Mouse (Mus musculus): Measurements from ENCODE around the gene Pkdcc. TPM values are rescaled to one million over a fixed set of nuclear protein-coding genes. Genes with fewer than 3 reads are reported as not detected.

The Pkdcc gene
- polyA plus RNA-seq, 1 experiment from 2014 or later, result 10.8 TPM

- Histone ChIP-seq H3K4me1 (peaks cover 30% of the 10 kb centered on the region), H3K36me3 (peaks cover 10% of the 10 kb centered on the region), H3K9me3 (no peaks in the 10 kb centered on the region), H3K27me3 (replicated peaks) (no peaks in the 10 kb centered on the region), H3K9ac (no peak overlapping the region), H3K4me3 (no peak overlapping the region), H3K27ac (no peak overlapping the region), H3K4me2 (replicated peaks) (no peak overlapping the region)
- 77% methylated on average over 8 of the region's 8 CpGs for WGBS
- no peak for ATAC-seq (ENCODE audit: low FRiP score, low read depth)
Observed at GRCm38 (mm10) chr17:83226395-83226986, 11.4 kb downstream of the Pkdcc start.

- no peak overlapping the region for H3K9ac ChIP-seq
- no peaks in the 10 kb centered on the region for H3K27me3 ChIP-seq (replicated peaks)
- no peak for ATAC-seq (ENCODE audit: low FRiP score, low read depth)
- no peak overlapping the region for H3K27ac ChIP-seq
- H3K9me3 ChIP-seq, result no peaks in the 10 kb centered on the region
- H3K4me3 ChIP-seq, result no peak overlapping the region
- WGBS, result 61% methylated on average over 11 of the region's 11 CpGs
- H3K4me1 ChIP-seq, result no peaks in the 10 kb centered on the region
- no peak overlapping the region for H3K4me2 ChIP-seq (replicated peaks)
- no peaks in the 10 kb centered on the region for H3K36me3 ChIP-seq
Observed at GRCm38 (mm10) chr17:83231357-83231756, 16.3 kb downstream of the Pkdcc start.

DNA sequence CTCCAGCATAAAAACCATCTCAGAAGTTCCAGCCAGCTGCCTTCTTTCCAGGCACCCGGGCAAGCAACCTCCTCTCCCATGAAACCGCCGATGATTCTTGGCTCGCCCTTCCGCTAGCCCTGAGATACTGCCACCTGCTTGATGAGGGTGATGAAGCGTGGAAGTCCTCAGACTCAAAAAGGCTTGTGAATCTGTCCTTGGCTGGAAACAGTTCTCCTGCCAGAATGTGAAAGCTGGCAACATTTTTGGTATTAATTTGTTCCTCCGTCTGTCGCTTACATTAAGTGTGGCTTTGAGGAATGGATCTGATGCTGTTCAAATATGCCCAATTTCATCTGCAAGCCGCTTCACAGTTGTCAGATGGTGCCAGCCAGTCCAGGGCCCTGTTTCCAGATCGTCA, 20.1 kb downstream of the Pkdcc start:
- Histone ChIP-seq H3K4me3 (no peak overlapping the region), H3K27ac (no peak overlapping the region), H3K9ac (no peak overlapping the region), H3K9me3 (no peaks in the 10 kb centered on the region), H3K4me1 (peaks cover 6% of the 10 kb centered on the region; the same call in 1 of the 2 replicates), H3K27me3 (replicated peaks) (0 out of 2 replicates have a peak, but pooled peaks cover 4% of the 10 kb centered on the region), H3K36me3 (no peaks in the 10 kb centered on the region), H3K4me2 (replicated peaks) (no peak overlapping the region)
- 89% methylated on average over 10 of the region's 10 CpGs for WGBS
- no peak for ATAC-seq (ENCODE audit: low FRiP score, low read depth)

GRCm38 (mm10) chr17:83236202-83236601, 21.1 kb downstream of the Pkdcc start:
- H3K9ac ChIP-seq, result no peak overlapping the region
- no peak overlapping the region for H3K4me3 ChIP-seq
- peaks cover 6% of the 10 kb centered on the region; the same call in 1 of the 2 replicates for H3K4me1 ChIP-seq
- H3K27ac ChIP-seq, result no peak overlapping the region
- ATAC-seq (ENCODE audit: low FRiP score, low read depth), result no peak
- H3K27me3 ChIP-seq (replicated peaks), result 0 out of 2 replicates have a peak, but pooled peaks cover 4% of the 10 kb centered on the region
- no peaks in the 10 kb centered on the region for H3K36me3 ChIP-seq
- WGBS, result 80% methylated on average over 8 of the region's 8 CpGs
- no peak overlapping the region for H3K4me2 ChIP-seq (replicated peaks)
- no peaks in the 10 kb centered on the region for H3K9me3 ChIP-seq

- no peak overlapping the region for H3K9ac ChIP-seq
- H3K9me3 ChIP-seq, result no peaks in the 10 kb centered on the region
- whole genome bisulfite sequencing, result 62% methylated on average over 16 of the region's 16 CpGs
- 0 out of 2 replicates have a peak, but pooled peaks cover 4% of the 10 kb centered on the region for H3K27me3 ChIP-seq (replicated peaks)
- no peak overlapping the region for H3K4me3 ChIP-seq
- peaks cover 6% of the 10 kb centered on the region; the same call in 1 of the 2 replicates for H3K4me1 ChIP-seq
- H3K27ac ChIP-seq, result no peak overlapping the region
- H3K36me3 ChIP-seq, result no peaks in the 10 kb centered on the region
- ATAC-seq (ENCODE audit: low FRiP score, low read depth), result 0 out of 2 replicates have a peak, but pooled peaks have one; percentile 50
- no peak overlapping the region for H3K4me2 ChIP-seq (replicated peaks)
Observed at GRCm38 (mm10) chr17:83238123-83239058, 23.3 kb downstream of the Pkdcc start.

- no peaks in the 10 kb centered on the region for H3K36me3 ChIP-seq
- no peak overlapping the region for H3K4me3 ChIP-seq
- no peak overlapping the region for H3K27ac ChIP-seq
- H3K9me3 ChIP-seq, result no peaks in the 10 kb centered on the region
- peaks cover 7% of the 10 kb centered on the region; the same call in 1 of the 2 replicates for H3K4me1 ChIP-seq
- H3K4me2 ChIP-seq (replicated peaks), result no peak overlapping the region
- no peak for ATAC-seq (ENCODE audit: low FRiP score, low read depth)
- no peak overlapping the region for H3K9ac ChIP-seq
- 83% methylated on average over 1 of the region's 1 CpGs for WGBS
- H3K27me3 ChIP-seq (replicated peaks), result no peaks in the 10 kb centered on the region
Observed at GRCm38 (mm10) chr17:83244502-83244901, 29.4 kb downstream of the Pkdcc start.

GRCm38 (mm10) chr17:83245460-83245859, 30.4 kb downstream of the Pkdcc start:
- Histone ChIP-seq H3K27ac (no peak overlapping the region), H3K27me3 (replicated peaks) (no peaks in the 10 kb centered on the region), H3K36me3 (no peaks in the 10 kb centered on the region), H3K4me3 (no peak overlapping the region), H3K4me1 (peaks cover 7% of the 10 kb centered on the region; the same call in 1 of the 2 replicates), H3K4me2 (replicated peaks) (no peak overlapping the region), H3K9me3 (no peaks in the 10 kb centered on the region), H3K9ac (no peak overlapping the region)
- 82% methylated on average over 3 of the region's 3 CpGs for WGBS
- ATAC-seq (ENCODE audit: low FRiP score, low read depth), result no peak

DNA sequence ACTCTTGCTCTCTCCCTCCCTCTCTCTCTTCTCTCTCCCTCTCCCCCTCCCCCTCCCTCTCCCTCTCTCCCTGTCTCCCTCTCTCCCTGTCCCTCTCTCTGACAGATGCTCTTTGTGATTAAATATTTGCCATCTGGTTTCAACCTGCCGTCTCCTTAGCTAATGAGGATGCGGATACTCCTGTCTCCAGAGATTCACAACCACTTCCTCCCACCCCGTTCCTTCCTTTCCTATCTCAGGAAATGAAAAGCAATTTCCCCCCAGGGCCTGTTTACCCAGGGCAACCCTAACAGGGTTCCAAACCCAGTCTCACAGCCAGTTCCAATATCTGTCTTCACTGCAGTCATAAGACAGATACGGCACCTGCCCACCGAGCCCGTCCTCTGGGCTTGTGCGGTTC, 31.0 kb downstream of the Pkdcc start:
- WGBS, result 47% methylated on average over 7 of the region's 7 CpGs
- 0 out of 2 replicates have a peak, but pooled peaks have one; percentile 54 for ATAC-seq (ENCODE audit: low FRiP score, low read depth)

DNA sequence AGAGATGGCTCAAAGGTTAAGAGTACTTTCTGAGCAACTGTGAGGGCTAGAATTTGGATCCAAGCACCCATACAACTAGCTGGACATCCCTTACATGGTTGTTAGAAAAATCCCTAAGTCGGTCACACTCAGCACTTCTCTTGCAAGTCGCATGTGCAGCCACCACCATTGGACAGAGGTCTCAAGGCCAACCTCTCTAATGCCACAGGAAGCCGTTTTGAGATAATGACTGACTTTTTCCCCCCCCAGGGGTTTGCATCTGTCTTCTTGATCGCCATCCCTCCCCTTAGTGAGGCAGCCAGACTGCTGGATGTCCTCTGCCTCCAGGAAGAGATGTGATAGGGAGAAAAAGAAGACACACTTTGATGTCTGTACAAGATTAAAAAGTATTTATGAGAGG, 32.1 kb downstream of the Pkdcc start:
- WGBS, result 60% methylated on average over 4 of the region's 4 CpGs
- ATAC-seq (ENCODE audit: low FRiP score, low read depth), result no peak

More for the DNA sequence above, 31.0 kb downstream of the Pkdcc start:
- no peaks in the 10 kb centered on the region for H3K27me3 ChIP-seq (replicated peaks)
- peaks cover 7% of the 10 kb centered on the region; the same call in 1 of the 2 replicates for H3K4me1 ChIP-seq
- no peaks in the 10 kb centered on the region for H3K9me3 ChIP-seq
- no peaks in the 10 kb centered on the region for H3K36me3 ChIP-seq
- H3K4me3 ChIP-seq, result no peak overlapping the region
- no peak overlapping the region for H3K27ac ChIP-seq
- H3K4me2 ChIP-seq (replicated peaks), result no peak overlapping the region
- H3K9ac ChIP-seq, result no peak overlapping the region

GRCm38 (mm10) chr17:83248467-83248866, 33.4 kb downstream of the Pkdcc start:
- no peak for ATAC-seq (ENCODE audit: low FRiP score, low read depth)
- H3K4me2 ChIP-seq (replicated peaks), result no peak overlapping the region
- H3K9me3 ChIP-seq, result no peaks in the 10 kb centered on the region
- H3K36me3 ChIP-seq, result no peaks in the 10 kb centered on the region
- no peaks in the 10 kb centered on the region for H3K27me3 ChIP-seq (replicated peaks)
- H3K9ac ChIP-seq, result no peak overlapping the region
- H3K4me3 ChIP-seq, result no peak overlapping the region
- no peak overlapping the region for H3K27ac ChIP-seq
- 42% methylated on average over 2 of the region's 2 CpGs for WGBS
- peaks cover 7% of the 10 kb centered on the region; the same call in 1 of the 2 replicates for H3K4me1 ChIP-seq

More for the DNA sequence above, 32.1 kb downstream of the Pkdcc start:
- Histone ChIP-seq H3K4me3 (no peak overlapping the region), H3K36me3 (no peaks in the 10 kb centered on the region), H3K27ac (no peak overlapping the region), H3K9me3 (no peaks in the 10 kb centered on the region), H3K27me3 (replicated peaks) (no peaks in the 10 kb centered on the region), H3K9ac (no peak overlapping the region), H3K4me1 (peaks cover 7% of the 10 kb centered on the region; the same call in 1 of the 2 replicates), H3K4me2 (replicated peaks) (no peak overlapping the region)

DNA sequence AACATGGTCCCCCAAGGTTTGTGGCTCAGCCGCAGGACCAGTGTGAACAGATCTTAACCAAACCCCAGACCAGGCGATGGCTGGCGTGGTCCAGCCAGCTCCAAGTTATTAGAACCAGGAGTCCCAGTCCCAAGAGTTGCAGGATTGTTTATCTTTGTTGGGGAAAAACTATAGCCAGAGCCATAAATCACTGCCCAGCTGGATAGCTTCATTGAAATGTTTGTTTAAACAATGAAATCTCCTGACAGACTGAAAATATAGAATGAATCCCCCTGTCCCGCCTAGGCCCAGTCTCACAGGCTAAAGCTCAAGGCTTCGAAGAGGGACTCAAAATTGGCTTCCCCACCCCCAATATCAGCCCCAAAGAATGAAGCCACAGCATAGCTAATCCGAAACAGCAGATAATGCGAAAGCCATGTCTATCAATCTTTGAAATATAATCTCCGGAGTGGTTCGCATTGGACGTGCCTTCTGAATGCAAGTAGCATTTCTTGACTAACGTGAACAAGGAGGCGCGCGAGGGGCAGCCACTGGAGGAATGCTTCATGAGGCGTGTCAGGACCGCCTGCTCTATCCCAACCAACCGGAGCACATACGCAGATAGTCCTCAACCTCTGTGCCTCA, 35.9 kb downstream of the Pkdcc start:
- Histone ChIP-seq H3K9ac (no peak overlapping the region), H3K4me2 (replicated peaks) (no peak overlapping the region), H3K27ac (no peak overlapping the region), H3K27me3 (replicated peaks) (no peaks in the 10 kb centered on the region), H3K9me3 (no peaks in the 10 kb centered on the region), H3K36me3 (no peaks in the 10 kb centered on the region), H3K4me1 (peaks cover 3% of the 10 kb centered on the region; the same call in 1 of the 2 replicates), H3K4me3 (no peak overlapping the region)
- ATAC-seq (ENCODE audit: low FRiP score, low read depth), result no peak
- WGBS, result 75% methylated on average over 18 of the region's 18 CpGs

All from neural tube, embryonic 12.5 days (tissue).